Mouse (Mus musculus) liver, adult 2 months (tissue): ENCODE measurements around the gene Gad2. TPM values are rescaled to one million over a fixed set of nuclear protein-coding genes. Genes with fewer than 3 reads are reported as not detected.

Experiments
- DNase-seq: peaks from one replicate; pipeline ENCODE4 v3.0.0-alpha.2; 2011; ENCODE audit warnings: low read depth, low spot score; ENCODE audit errors: extremely low read depth
- H3K27ac ChIP-seq: fragments of 200-500 bp; replicated peaks from 2 replicates; pipeline ENCODE4 v1.5.1; 2012; ENCODE audit warnings: low read depth, mild to moderate bottlenecking, control low read depth, inconsistent platforms, low read length; ENCODE audit not compliant: insufficient read depth
- H3K27me3 ChIP-seq: fragments of 200-500 bp; 2 replicates; pipeline ENCODE4 v1.6.1; 2012; ENCODE audit warnings: mild to moderate bottlenecking, moderate library complexity, low read length, inconsistent platforms; ENCODE audit not compliant: control insufficient read depth, insufficient read depth
- H3K36me3 ChIP-seq: fragments of 200-500 bp; 2 replicates; pipeline ENCODE4 v1.6.1; 2012; ENCODE audit warnings: low read length, inconsistent platforms; ENCODE audit not compliant: control insufficient read depth, insufficient read depth
- H3K4me1 ChIP-seq: fragments of 200-500 bp; 2 replicates; pipeline ENCODE4 v1.6.1; 2011; ENCODE audit warnings: low read length; ENCODE audit not compliant: control insufficient read depth, insufficient read depth
- H3K4me3 ChIP-seq: fragments of 200-500 bp; 2 replicates; pipeline ENCODE4 v1.5.1; 2011; ENCODE audit warnings: low read depth, mild to moderate bottlenecking, control low read depth, low read length, moderate library complexity; ENCODE audit not compliant: insufficient read depth
- H3K79me2 ChIP-seq: fragments of 200-500 bp; 2 replicates; pipeline ENCODE4 v1.6.1; 2012; ENCODE audit warnings: inconsistent platforms, mild to moderate bottlenecking, low read length, moderate library complexity; ENCODE audit not compliant: control insufficient read depth, insufficient read depth
- H3K9ac ChIP-seq: fragments of 200-500 bp; 2 replicates; pipeline ENCODE4 v1.6.1; 2012; ENCODE audit warnings: low read depth, mild to moderate bottlenecking, control low read depth, inconsistent platforms, low read length
- CTCF ChIP-seq: fragments of 200-500 bp; IDR thresholded peaks from 2 replicates; pipeline ENCODE4 v1.5.1; 2011; ENCODE audit warnings: low read depth, low read length, control low read depth
- POLR2A ChIP-seq: fragments of 200-500 bp; IDR thresholded peaks from 2 replicates; pipeline ENCODE4 v1.6.1; 2011; ENCODE audit warnings: low read length, control low read depth; ENCODE audit not compliant: insufficient read depth; ENCODE audit errors: extremely low read depth
- WGBS: fragments of 180-500 bp; shearing (Covaris S2); methylation state at CpG from one replicate; pipeline ENCODE4 v1.1.7; 2018; 5-methylcytosine and 5-hydroxymethylcytosine counted together
- polyA plus RNA-seq: library from polyadenylated mRNA; depleted of rRNA; stranded (reverse); fragments of >200 nt; gene quantifications from 2 replicates; pipeline ENCODE4 v1.2.3, GENCODE M21; 2012
- total RNA-seq: library from RNA; depleted of rRNA; stranded (reverse); fragments of >200 nt; gene quantifications from 2 replicates; pipeline ENCODE4 v1.2.3, GENCODE M21; 2014

The Gad2 gene
- total and polyA plus RNA-seq, 2 experiments, result under 0.01 TPM; not detected in 1

DNA sequence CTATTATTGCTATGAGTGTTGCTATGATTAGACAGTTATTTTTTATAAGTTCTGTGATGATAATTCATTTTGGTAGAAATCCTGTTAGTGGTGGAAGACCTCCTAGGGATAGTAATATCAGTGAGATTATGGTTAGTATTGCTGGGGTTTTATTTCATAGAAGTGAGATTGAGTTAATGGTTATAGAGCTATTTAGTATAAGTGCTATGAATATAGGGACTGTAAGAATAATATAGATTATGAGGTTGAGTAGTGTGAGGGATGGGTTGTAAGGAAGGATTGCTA, 31.9 kb upstream of the Gad2 start:
- H3K27me3 ChIP-seq, result no peaks in the 10 kb centered on the region
- no peaks in the 10 kb centered on the region for H3K79me2 ChIP-seq
- no peak overlapping the region for H3K9ac ChIP-seq
- DNase-seq, result no peak
- no peaks in the 10 kb centered on the region for H3K4me1 ChIP-seq
- H3K27ac ChIP-seq, result no peak overlapping the region
- H3K36me3 ChIP-seq, result no peaks in the 10 kb centered on the region
- no peak overlapping the region for H3K4me3 ChIP-seq
- TF ChIP-seq POLR2A (no peak), CTCF (no peak)

DNA sequence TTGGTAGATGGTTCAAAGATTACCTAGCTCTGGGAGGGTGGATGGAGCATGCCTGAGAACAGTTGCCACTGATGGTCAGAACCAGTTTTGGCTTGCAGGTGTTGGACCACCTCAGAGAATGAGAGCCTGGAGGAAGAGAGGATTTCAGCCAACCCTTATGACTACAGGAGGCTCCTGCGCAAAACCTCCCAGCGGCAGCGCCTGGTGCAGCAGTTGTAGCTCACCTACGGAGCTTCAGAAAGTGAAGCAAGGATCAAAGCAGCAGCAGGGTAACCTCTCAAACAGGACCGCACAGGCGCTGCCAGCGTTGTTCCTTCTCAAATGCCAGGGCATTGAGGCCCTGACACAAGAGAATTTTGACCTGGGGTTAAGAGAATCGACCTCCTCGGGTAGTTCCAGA, 4.1 kb upstream of the Gad2 start:
- H3K27me3 ChIP-seq, result peaks cover 16% of the 10 kb centered on the region
- WGBS, result 4% methylated on average over 9 of the region's 9 CpGs

DNA sequence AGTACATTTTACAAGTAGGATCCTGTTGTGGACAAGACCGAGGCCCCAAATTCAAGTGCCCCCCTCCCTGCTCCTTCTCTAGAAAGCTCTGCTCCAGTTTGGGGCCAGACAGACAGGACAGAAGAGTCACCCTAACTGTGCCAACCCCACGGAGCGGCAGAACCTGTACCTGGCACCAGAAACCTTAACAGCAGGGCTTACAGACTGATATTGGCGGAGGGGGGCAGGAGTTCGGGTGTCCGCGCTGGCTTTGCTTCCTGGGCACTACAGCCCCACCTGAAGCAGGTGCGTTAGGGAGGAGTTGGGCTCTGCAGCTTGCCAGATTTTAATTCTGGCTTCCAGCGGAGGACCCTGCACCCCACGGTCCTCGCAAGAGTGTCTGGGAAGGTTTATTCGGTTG, 2.6 kb upstream of the Gad2 start:
- DNase-seq, result no peak
- TF ChIP-seq CTCF, result no peak
- no peak for TF ChIP-seq POLR2A
- no peak overlapping the region for H3K9ac ChIP-seq
- no peak overlapping the region for H3K4me3 ChIP-seq
- no peak overlapping the region for H3K27ac ChIP-seq
- H3K4me1 ChIP-seq, result peaks cover 4% of the 10 kb centered on the region; the same call in 1 of the 2 replicates
- 6% methylated on average over 12 of the region's 12 CpGs for WGBS
- no peaks in the 10 kb centered on the region for H3K36me3 ChIP-seq
- peaks cover 27% of the 10 kb centered on the region for H3K27me3 ChIP-seq
- H3K79me2 ChIP-seq, result no peaks in the 10 kb centered on the region

More for the DNA sequence above, 4.1 kb upstream of the Gad2 start:
- no peak for DNase-seq
- no peak overlapping the region for H3K9ac ChIP-seq
- no peaks in the 10 kb centered on the region for H3K36me3 ChIP-seq
- H3K4me1 ChIP-seq, result peaks cover 4% of the 10 kb centered on the region; the same call in 1 of the 2 replicates
- no peak overlapping the region for H3K27ac ChIP-seq
- TF ChIP-seq CTCF (no peak), POLR2A (no peak)
- no peaks in the 10 kb centered on the region for H3K79me2 ChIP-seq
- no peak overlapping the region for H3K4me3 ChIP-seq

DNA sequence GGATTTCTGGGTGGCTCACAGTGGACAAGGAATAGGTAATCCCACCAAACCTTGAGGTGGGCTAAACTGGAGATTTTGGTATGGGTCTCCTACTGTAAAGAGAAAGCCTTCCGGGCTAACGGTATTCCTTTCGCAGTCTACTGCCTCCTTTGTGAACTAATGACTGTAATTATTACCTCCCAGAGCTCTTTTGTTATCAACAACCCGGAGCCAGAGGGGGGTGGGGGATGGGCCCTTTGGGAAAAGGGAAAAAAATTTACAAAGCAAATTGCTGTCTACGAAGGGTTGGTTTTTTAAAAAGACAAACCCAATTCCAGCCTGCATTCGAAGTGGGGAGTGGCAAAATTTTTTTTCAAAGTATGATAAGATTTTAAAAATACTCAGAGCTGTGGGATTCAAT, 2.0 kb upstream of the Gad2 start:
- Histone ChIP-seq H3K4me1 (peaks cover 4% of the 10 kb centered on the region; the same call in 1 of the 2 replicates), H3K79me2 (no peaks in the 10 kb centered on the region), H3K27me3 (peaks cover 27% of the 10 kb centered on the region), H3K9ac (no peak overlapping the region), H3K4me3 (no peak overlapping the region), H3K36me3 (no peaks in the 10 kb centered on the region), H3K27ac (no peak overlapping the region)
- 4% methylated on average over 6 of the region's 6 CpGs for WGBS
- TF ChIP-seq POLR2A, result no peak
- TF ChIP-seq CTCF, result no peak
- DNase-seq, result no peak

DNA sequence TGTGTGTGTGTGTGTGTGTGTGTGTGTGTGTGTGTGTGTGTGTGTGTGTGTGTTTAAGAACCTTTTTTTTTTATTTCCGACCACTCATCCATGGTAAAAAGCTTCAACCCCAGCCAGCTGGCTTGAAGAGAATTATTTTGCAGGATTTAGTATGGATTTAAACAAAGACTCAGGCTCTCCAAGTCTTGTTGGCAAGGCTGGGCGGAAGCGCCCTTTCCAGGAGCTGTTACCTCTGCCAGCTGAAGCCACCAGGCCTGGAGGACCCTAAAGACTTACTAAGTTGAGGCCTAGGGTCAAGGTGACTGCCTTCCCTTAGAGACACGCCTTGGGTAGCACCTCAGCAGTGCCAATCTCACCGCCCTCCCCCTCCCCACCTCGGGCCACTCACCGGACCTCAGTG, 1.5 kb upstream of the Gad2 start:
- TF ChIP-seq POLR2A (no peak), CTCF (no peak)
- peaks cover 32% of the 10 kb centered on the region for H3K27me3 ChIP-seq
- no peaks in the 10 kb centered on the region for H3K79me2 ChIP-seq
- peaks cover 4% of the 10 kb centered on the region; the same call in 1 of the 2 replicates for H3K4me1 ChIP-seq
- no peak overlapping the region for H3K4me3 ChIP-seq
- 14% methylated on average over 7 of the region's 7 CpGs for WGBS
- H3K9ac ChIP-seq, result no peak overlapping the region
- no peak overlapping the region for H3K27ac ChIP-seq
- H3K36me3 ChIP-seq, result no peaks in the 10 kb centered on the region
- no peak for DNase-seq

DNA sequence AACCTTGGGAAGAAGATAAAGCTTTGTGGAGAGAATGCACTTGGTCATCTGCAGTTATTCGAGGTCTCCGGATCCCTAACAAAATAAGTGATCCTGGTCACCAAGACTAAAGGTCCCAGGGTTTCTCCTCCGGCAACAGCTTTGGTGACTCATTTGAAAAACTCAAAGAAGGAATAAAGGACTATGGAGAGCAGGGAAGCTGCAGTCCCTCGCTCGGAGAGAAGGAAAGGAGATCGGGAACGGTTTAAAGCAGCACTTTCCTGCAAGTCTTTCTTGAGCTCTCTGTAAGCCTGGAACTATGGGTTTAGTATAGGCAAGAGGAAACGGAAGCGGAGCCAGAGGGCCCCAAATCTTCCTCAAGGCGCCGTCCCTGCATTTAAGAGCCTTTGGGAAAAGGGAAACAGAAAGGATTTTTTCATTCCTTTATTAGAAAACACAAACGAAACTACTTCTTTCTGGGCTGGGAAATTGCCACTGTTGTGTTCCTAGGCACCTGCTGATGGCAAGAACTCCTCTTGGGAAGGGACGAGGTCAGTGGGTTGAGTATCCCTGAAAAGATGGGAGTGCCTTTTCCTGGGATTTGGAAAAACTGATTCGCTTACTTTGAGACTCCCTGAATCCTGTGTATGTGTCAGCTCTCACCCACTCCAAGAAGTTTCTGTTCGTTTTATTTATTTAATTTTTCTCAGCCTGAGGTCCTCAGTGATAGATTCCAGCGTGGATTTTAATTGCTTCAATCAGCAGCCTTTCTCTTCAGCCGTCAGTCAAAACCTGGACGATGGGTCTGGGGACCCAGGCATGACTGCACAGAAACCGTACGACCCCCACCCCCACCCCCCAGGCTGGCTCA, 802 bp upstream of the Gad2 start:
- H3K27me3 ChIP-seq, result peaks cover 33% of the 10 kb centered on the region

More for the DNA sequence above, 802 bp upstream of the Gad2 start:
- no peak overlapping the region for H3K4me3 ChIP-seq
- 7% methylated on average over 20 of the region's 20 CpGs for WGBS
- no peak overlapping the region for H3K9ac ChIP-seq
- no peak for DNase-seq
- H3K79me2 ChIP-seq, result no peaks in the 10 kb centered on the region
- H3K27ac ChIP-seq, result no peak overlapping the region
- no peaks in the 10 kb centered on the region for H3K36me3 ChIP-seq
- TF ChIP-seq CTCF (no peak), POLR2A (no peak)
- H3K4me1 ChIP-seq, result peaks cover 4% of the 10 kb centered on the region; the same call in 1 of the 2 replicates
